Mouse (Mus musculus) right cerebral cortex, adult 18-20 months (tissue): ENCODE measurements around the gene Lama4.
A peak's percentile ranks its signal among the peaks of the same experiment; 100 is the strongest.

ENCODE experiments used
- DNase-seq: peaks from one replicate; pipeline ENCODE4 v3.0.0; 2022; ENCODE audit warnings: mixed read lengths

The Lama4 gene

DNA sequence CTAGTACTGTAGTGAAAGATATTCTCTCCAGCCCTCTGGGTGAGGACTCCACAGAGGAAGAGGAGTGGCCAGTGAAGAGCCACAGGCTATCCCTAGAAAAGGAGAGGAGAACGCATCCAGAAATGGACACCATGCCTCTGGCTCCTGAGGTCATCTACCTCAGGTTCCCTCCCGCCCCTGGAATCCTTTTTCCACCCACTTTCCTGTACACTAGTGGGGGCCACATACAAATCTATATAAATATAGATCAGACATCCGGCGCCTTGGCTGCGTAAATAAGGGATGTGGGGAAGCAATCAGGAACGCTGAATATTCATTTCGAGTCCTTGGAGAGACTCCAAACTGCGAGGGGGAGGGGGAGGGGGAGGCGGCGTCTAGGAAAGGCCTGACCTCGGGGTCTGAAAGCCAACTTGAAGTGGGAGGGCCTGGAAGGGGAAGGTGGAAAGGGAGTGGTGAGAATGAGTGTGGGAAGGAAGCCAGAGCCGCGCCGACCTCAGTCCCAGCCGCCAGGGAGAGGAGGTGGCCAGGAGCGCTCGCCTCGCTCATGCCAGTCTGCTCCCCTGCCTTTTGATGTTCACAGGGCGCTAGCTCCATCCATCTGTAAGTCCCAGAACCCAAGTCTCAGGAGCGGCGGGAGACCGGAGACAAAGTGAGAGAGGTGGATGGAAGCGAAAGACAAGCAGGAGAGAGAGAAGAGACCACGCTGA, at the start of gene Lama4:
Gene Lama4, plus strand, starts transcription at position 441 of the 707 bp plus-strand sequence.
- DNase-seq: peak; percentile 17

DNA sequence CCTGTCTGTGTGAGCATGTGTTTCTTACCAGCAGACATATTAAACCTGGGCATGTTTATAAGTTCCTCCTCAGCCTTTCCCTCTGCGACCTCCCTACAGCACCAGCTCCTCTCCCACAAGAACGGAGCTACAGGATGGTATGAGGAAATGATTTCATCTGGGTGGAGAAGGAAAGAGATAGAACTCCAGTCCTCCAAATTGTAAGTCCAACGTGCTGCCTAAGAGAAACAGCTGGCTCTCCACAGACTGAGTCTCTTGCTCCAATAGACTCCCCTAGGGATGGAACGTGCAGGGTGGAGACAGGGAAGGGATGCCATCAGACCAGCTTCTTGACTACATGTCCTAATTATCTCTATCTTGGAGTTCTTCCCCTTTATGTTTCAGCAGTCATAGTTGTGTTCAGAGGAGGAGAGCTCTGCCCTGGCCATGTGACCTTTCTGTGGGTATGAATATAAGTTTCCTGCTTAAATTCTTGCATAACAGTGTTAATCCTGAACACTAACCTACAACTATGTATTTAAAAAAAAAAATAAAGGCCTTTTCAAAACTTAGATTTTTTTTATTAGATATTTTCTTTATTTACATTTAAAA, 49.2 kb upstream of the Lama4 start:
- DNase-seq: no peak

DNA sequence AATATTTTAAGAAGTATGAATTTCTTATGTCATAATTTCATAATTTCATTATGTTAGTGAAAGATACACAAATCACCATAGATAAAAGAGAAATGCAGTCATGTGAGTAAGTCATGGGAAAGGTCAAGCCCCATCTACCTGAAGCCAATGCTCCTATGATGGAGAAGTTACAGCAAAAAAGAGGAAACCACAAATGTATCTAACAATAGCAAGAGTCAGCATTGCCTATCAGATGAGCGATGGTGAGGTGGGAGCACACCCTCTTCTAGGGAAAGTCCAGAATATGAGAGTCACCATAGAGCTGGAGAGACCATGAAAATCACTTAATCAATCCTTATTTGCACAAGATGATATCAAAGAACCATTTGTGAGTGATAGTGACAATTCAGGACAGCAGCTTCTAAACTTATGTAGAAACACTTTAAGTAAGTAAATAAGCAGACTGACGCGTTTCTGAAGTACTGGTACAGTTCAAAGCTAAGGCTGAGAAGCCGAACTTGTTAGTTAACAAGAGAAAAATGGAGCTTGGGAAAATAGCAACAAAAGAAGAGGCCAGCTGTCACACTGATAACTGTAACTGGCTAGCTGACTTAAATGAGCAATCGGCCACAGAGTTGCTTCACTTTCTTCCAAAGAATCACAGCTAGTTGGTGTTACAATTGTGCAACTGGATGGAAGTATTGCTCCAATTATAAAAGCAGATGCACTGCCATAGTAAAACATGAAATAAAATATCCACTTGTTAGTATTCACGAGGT, 36.2 kb upstream of the Lama4 start:
- no peak for DNase-seq

DNA sequence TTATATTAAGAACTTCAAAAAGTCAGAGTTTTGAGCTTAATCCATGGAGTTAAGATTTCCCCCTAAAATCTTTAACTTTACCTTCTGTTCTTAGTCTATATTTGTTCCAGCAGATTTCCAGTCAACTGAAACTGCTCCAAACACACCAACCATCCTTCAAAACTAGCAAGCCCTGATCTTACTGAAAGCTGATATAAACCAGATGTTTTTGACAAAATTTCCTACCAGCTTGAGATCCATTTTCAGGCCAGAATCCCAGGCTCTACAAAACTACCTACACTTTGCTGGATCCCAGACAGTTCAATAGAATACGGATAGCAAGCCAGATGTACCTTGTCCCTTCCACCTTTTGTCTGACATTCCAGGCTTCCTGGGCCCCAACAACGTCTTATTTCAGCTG, 20.6 kb upstream of the Lama4 start:
- DNase-seq: no peak

DNA sequence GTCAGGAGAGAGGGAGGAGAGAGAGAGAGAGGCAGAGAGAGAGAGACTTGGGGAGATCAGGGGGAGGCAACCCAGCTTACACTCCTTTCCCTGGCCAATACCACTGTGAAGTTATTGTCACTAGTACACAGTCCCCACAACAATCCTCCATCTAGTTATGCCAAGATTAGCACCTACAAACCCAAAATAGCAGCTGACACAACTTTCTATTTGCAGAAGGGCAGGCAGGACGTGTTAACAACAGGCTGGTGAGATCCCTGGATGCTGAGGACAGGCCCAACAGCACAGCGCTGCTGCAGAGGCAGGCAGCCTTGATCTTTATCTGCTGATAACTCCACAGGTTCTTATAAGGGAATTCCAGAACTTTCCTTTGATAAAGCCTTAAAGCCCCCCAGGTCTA, 3.4 kb upstream of the Lama4 start:
- DNase-seq: peak; percentile 6

DNA sequence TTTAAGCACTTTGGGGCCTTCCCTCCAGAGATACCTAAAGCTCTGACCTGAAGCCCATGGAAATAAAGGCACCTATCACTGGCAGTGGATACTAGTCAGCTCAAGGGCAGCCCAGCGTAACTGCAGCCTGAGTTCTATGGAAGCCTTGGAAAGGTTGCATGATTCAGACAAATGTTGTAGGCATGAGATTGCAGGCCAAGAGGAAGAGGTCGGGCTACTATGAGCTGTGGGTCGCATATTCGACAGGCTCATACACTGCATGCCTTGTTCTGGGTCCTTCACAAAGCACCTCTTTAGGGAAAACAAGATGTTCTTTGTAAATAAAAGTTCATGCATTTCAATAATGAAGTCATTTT, 618 bp upstream of the Lama4 start:
- DNase-seq: no peak

DNA sequence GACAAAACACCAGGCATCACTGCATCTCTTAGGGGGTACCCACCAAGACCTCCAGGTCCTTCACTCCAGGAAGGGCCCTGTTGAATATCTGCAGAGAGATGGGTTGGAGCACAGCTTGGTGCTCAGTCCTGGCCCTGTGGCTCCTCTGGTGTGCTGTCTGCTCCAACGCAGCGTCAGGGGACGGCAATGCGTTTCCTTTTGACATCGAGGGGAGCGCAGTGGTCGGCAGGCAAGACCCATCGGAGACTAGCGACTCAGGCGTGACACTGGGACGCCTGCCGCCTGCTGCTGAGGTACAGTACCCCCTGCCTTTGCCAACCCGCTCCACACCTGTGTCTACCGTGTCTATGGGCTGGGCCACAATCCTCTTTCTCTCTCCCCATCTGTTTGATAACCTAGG, 542 bp downstream of the Lama4 start:
- no peak for DNase-seq

DNA sequence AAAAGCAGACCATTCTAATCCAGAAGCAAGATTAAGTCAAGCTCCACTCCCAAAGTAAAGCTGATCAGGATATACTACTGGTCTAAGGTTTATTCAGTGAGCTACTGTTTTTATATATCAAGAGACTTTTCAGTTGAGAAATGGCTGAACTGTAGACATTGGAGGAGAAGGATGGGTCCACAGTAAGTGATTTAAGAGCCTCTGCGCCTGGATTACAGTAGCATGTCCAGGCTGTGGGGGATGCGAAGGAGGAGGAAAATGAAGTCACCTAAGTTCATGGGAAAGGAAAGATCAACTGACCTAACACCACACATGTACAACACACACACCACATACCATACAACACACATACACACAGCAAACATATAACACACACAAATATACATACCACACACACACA, 1.3 kb downstream of the Lama4 start:
- DNase-seq: no peak

DNA sequence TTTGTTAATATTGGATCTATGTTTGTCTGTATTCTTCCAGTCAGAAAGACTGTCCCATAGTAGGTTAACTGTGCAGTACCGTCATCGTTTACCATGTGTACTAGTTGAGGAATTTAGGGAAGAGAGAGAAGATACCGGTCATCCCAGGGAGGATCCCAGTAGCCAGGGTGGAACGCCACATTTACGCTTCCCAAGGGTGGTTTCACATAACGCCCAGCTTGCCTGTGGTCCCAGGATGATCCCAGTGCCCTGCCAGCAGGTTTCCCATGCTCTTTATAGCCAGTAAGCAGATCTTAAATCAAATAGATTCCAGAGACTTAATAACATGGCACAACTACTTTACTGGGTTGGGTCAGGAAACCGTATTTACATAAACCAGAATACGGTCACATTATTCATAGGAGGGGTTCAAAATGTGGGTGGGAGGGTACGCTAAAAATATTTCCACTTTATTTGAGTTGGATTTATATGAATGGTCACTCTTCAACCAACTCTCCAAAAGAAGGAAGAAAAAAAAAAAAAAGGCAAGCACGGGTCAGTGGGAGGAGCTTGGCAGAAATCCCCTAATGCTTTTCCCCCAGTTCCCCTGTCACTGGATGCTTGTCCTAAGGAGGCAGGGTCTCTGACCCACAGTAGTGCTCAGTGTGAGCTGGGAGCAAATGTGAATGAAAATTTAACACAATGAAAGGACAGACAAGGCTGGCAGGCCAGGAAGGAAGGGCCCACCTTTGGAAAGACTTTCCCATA, 3.2 kb downstream of the Lama4 start:
- no peak for DNase-seq

DNA sequence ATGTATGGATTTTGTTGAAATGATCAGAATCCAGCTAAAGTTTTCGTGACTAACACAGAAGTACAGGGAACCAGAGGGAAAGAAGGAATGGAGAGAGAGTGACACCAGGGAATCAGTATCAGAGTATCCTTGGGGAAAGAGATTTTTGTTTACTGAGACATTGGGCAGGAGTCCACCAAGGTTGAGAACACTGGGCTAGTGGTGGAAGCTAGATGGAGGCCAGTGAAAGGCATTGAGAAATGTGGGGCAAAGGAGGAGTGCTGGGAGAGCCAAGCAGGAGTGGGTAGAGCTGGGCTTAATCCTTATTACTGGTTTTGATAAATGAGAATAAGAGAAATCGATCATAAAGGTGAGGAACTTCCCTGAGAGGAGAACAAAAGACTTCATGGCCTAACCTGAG, 4.2 kb downstream of the Lama4 start:
- no peak for DNase-seq

DNA sequence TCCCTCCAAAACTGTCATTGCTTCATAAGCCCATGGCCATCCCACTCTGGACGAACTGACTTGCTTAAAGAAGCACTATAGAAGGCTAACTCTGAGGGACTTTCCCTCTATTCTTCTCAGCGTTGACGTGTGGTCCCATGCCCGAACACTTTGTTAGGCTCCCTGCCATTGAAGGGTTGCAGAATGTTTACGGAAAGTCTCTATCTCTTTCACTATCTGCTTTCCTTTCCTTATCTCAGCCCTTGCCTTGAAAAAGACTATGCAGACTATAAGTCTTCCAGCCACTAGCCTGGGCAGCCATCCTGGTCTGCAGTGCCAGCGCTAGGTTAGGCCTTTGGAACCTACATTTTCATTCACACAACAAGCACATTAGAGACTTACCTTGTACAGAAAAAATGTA, 4.7 kb downstream of the Lama4 start:
- DNase-seq: no peak

DNA sequence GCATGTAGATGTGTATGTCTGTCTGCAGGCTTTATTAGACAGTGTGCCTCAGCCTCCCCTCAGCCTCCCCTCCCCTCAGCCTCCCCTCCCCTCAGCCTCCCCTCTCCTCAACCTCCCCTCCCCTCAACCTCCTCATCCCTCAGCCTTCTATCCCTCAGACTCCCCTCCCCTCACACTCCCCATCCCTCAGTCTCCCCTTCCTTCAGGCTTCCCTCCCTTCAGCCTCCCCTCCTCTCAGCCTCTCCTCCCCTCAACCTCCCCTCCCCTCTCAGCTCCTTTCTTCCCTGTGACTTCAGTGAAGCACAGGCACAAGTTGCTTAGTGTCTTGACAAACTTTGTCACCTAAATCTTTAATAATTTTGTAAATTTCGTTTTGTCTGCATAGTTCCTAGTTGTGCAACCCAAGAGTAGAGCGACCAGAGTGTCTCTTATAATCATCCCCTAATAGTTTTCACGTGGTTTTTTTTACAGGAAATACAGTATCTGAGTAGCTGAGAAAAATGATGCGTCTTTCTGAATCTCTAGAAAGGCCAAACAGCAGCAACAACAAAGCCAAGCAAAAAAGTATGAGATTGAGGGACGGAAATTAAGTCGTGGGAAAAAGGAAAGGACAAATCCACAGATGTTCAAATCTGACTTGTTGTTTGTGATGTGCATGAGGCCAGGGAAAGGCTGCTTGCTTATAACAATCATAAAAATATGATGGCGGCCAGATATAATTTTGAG, 7.1 kb downstream of the Lama4 start:
- no peak for DNase-seq

DNA sequence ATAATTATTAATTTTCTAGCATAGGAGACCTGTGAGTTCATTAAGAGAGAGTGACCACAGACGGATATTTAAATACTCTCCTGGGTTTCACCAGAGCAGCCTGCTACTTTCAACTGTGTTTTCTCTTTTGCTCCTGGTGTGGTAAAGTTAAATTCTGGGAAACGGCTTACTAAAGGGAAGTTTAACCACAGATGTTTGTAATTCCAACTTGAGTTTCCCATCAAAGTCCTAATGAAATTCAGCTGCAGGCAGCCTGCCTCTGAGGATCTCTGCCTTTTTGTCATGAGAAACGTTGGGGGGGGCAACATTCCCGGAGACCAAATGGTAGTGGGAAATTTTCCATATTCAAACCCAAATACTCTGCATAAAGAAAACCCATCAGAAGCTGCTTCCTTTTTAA, 7.7 kb downstream of the Lama4 start:
- no peak for DNase-seq

DNA sequence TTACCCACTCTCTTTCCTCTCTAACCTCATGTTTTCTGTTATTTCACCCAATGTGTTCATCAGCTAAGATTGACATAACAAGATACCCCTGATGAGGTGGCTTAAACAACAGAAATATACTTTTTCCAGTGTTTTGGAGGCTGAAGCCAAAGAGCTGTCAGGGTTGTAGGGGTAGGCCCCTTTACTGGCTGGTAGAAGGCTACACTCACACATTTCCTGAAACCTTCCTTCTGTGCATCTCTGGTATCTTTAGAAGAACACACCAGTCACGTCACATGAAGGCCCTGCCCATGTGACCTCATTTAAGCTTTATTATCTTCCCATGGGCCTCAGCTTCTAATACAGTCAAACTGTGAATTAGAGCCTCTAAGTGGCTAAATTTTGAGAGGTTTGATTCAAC, 12.9 kb downstream of the Lama4 start:
- DNase-seq: no peak

DNA sequence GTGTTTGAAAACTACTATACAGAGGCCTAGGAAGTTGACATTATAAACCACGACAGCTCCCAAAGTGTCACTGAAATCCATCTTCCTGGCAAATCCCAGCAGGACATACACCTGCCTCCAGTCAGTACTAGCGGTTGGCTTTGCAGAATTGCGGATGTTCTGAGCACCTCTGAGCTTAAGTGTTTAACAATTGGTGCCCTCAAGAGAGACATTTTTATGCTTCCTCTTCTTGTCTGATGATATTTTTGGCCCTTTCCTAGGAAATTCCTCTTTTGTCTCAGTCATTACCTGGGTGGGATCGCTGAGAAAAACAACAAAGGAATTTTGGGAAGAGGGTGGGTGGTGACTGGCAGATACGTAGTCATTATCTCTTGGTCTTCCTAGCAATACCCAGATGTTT, 14.4 kb downstream of the Lama4 start:
- DNase-seq: no peak

DNA sequence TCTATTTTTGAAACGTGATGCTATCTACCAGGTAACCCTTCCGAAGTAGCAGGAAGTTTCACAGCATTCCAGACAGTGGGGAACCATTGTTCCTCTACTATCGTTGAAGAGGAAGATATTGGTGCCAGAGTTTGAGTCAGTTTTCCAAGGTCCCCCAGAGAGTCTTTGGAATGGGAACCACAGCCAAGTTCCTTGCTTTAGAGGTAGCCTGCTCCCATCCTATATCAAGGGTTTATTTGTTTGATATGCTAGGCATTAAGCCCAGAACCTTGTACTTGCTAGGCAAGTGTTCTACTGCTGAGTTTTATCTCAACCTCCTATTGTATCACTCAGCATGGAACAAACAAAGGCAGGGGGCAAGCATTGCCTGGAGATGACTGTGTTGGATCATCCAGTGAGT, 15.7 kb downstream of the Lama4 start:
- DNase-seq: no peak

DNA sequence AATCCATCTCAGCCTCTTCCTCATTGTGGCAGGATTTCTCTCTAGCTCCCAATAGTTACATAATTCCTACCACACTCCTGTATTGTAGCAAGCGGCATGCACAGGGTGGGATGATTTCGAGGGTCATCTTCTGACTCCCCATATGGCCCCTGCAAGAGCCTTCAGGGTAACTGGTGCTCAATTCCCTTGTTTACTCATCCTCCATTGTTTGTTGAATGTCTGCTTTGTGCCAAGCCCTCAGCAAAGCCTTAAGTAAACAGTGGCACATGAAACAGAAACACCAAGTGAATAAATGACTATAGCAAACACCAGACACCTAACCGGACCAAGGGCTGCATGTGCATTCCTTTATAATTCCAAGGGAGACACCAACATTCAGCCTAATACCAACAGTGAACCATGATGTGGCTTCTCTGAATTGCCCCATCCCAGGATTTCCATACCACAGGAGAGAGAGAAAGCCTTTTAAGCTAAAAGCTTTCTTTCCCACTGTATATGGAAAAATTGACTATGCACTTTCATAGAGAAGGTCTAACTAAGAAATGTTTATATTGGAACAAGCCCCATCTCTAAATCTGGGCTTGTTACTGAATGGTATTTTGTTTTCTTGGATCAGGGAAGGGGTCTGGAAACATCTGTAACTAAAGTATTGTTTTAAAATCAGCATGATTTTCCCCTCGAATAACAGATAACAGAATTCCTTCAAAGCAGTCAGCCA, 19.2 kb downstream of the Lama4 start:
- DNase-seq: no peak

DNA sequence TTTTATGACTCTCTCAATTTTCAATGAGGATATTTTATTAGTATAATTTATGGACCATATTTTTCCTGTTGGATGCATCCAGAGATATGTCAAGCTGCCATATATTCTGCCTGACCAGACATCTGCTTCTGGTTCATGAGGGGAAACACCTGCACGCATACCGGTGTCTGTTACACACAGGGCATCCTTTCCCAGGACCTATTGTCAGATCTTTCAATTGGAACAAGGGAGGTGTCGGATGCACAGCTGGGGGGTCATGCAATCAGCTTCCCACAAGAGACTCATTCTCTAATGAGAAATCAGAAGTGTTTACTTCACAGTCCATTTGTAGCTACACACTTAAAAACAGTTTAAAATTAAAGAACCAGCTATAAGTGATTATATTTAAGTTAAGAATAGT, 20.7 kb downstream of the Lama4 start:
- no peak for DNase-seq

DNA sequence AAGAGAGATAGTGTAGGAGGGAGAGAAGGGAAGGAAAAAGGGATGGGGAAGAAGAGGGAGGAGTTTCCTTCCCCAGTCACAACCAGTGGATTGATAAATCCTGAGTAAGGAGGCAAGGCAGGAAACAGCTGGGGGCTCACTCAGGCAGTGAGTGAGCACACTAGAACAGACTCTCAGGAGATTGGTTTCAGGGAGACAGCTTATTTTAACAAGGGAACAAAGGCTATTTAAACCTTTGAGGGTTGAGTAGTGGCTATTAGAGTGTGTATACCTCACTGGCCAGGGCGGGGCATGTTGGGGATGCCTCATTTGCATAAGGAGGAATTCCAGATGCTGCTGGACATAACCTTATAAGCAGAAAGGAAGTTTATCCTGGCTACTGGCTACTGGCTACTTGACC, 27.5 kb downstream of the Lama4 start:
- no peak for DNase-seq

DNA sequence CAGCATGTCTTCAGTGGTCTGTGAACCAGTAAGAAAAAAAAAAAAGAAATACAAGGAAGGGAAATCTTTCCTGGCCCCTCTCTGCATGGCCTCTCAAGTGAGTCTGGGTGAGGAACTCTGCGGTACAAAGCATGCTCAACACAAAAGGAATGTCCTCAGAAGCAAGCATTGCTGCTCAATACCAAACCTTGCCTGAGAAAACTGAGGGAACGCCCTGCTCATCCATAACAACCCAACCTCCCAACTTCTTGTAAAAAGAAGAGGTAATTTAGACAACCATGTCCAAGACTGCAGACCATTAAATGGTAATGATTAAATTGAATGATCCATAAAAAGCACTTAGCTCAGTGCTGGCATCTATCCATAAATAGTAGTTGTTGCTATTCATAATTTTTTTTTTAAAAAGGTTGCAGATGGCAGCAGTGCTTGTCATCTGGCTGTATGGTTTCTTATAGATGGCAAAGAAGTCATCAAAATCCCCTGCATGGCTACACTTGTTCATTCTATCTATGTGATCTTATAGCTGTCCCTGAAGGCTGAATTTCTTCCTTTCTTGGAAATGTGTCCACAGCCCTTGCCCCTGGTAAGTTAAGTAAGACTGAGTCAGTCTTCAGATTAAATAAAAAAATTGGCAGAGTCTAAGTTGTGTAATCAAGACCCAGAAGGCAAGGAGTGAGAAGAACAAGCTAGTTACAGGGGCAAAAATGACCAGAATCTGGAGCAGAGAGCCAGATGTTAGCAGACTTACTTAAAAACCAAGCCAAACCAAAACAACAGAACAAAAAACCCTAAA, 28.5 kb downstream of the Lama4 start:
- DNase-seq: no peak

DNA sequence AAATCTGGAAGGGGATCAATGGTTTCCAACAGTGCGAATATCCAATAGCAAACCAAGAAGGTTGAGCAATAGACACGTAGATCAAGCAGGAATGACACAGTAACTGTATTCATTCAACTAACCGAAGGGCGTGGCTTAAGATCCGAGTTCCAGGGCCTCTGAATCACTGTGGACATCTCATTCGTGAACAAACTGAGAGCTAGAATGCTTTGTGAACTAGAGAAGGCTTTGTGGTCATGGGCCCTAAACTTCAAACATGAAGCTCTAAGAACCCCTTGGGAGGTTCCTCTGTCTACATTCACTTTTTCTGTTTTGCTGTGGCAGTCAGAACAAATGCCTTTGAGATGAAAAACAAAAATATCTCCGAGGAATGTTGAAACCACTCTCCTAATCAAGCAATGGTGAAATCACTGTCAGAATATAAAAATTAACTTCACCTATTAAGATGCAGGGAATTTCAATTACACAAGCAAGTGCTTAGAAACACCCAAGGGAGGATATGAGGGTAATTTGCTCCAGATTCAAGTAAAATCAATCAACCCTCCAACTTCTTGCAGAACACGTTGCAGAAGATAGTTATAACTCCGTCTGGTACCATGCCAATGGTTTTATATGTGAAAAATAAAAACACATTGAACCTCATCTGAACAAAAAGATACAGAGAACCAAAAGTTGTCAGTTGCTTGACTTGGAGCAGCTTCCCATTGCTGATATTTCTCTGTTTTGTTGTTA, 29.6 kb downstream of the Lama4 start:
- DNase-seq: no peak
